Mouse (Mus musculus) adrenal gland, adult 18-20 months (tissue): ENCODE measurements around the gene Selplg. TPM values are rescaled to one million over a fixed set of nuclear protein-coding genes. Genes with fewer than 3 reads are reported as not detected.

ENCODE experiments used
- DNase-seq, 2 experiments: peaks; one replicate each; pipeline ENCODE4 v3.0.0; 2021 to 2022; ENCODE audit warnings: low spot score in 2 of 2
- long read RNA-seq, 2 experiments: library from polyadenylated mRNA; stranded (forward); transcript quantifications; one replicate each; pipeline ENCODE4 v2.0.0; 2021
- total RNA-seq, 2 experiments: library from RNA; stranded (reverse); gene quantifications; 1 replicate in 1 of 2; 2 replicates in 1 of 2; pipeline ENCODE4 v1.2.3; 2021

Gene Selplg
- total RNA-seq: 10 to 100 TPM in 1 of 2 experiments, 1 to 10 TPM in 1; 4.5 to 10.0 TPM
- long read RNA-seq, experiment 1, transcript Selplg-201 (2 exons, 1,855 nt): major isoform, 8 of 10 reads
- long read RNA-seq, experiment 1, partial matches to known transcripts: 0 of 10 reads
- long read RNA-seq, experiment 1, other reads (novel, unspliced or antisense): 2 of 10 reads
- long read RNA-seq, experiment 2, partial matches to known transcripts: 0 of 6 reads
- long read RNA-seq, experiment 2, other reads (novel, unspliced or antisense): 2 of 6 reads

DNA sequence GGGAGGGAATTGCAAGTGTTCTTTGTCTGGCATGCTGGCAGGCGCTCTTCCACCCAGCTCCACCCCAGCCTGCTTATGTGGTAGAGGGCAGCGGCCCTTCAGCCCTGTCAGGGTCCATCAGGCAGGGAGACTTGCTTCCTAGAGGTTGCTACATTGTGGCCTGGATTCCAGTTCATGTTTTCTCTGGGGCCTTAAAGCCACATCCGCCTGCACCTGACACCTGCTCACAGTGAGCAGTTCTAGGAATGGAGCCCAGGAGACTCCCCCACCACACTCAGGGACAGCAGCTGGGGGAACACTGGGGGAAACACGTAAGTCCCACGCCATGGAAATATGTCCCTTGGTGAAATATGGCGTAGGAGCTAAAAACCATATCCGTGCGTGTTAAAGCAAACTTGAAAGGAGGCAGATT lies at the start of gene Selplg:
Gene Selplg (minus strand): TSS at position 155 of the 412 bp plus-strand sequence.
- no peak for DNase-seq

- no peak for DNase-seq
These were observed 48.7 kb upstream of the Selplg start for GRCm38 (mm10) chr5:113881136-113881535.

DNA sequence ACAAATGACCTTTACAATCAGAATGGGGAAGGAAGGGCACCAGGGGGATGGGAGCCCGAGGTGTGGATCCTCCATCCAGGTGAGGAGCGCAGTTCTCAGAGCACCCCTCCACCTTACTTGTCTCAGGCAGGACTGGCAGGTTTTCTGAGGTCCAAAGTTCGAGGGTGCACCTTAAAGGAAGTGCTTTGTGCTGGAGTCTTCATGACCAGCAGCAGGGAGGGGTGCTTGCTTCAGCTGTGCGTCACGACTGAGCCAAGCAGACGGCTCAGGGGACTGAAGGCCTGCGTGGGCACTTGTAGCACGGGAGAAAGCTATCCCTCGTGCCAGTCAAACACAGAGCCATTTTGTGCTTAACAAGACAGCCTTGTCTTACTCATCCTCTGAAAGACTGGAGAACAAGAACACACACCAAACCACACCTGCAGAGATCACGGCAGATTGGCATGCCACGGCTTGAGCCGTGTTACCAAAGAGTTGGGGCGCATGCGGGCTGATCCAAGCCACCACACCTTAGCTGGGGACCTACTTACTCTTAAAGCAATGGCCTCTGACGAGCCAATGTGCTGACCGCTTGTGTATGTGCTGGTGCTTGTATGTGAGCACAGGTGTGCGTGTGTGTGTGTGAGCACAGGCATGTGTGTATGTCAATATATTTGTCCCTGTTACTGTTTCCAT lies 46.6 kb upstream of the Selplg start:
- no peak for DNase-seq

- no peak for DNase-seq
These were observed 45.1 kb upstream of the Selplg start for GRCm38 (mm10) chr5:113877565-113877964.

DNA sequence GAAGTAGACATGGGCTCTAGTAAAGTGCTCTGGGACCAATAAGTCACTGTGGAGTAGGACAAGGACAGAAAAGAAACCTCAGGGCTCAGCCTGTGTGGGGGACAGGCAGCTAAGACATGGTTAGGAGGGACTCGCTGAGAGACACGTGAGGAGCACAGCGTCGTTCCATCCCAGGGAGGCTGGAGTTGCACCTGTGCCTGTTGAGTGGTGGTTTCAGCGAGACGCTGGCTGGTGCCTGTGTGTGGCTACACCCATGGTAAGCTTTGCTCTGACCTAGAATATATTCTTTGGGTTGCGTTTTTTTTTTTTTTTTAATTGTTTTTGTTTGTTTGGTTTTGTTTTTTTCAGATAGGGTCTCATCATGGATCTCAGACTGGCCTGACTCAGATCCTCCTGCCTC lies 43.7 kb upstream of the Selplg start:
- no peak for DNase-seq

GRCm38 (mm10) chr5:113875625-113876024 lies 43.2 kb upstream of the Selplg start:
- no peak for DNase-seq

DNA sequence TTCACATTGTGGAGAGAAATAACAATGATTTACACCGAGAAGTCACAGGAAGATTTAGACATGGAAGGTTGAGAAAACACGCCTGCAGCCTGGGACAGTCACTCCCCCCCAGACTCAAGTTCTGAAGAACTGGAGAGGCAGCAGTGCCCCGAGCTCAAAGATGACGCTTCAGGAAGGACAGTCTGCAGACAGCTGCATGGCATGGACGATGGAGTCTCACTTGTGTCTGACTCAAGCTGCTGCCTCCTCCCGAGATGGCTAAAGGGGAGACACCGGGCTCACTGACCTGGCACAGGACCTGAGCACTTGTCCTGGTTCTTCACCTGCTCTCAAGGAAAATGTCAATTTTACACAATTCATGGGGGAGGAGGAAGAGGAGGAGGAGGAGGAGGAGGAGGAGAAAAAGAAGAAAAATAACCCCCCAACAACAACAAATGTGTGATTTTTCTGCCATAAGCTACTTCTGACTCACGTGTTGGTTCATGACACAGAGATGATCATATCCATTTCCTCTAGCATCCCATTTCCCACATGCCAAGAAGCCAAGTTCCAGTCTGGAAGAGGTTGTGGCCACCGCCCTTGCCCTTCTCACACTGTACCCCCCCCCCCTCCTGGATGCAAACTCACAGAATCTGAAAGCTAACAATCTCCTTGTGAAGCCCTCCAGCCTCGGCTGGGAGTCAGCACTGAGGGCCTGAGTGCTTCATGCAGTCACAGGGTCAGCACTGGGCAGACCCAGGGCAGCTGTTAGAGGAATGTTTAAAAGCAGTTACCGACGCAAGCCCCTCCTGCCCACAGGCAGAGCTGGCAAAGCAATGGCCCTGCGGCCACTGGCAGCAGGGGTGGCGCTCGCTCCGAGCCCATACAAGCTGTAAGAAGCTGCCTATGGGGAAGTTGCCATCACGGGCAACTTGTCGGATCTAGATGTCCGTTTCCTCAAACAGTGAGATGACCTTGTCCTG lies 41.9 kb upstream of the Selplg start:
- no peak for DNase-seq

- peak; percentile 45 to 55 for DNase-seq
These were observed 40.8 kb upstream of the Selplg start for GRCm38 (mm10) chr5:113872936-113873912.

GRCm38 (mm10) chr5:113871903-113872548 lies 39.6 kb upstream of the Selplg start:
- no peak for DNase-seq

DNA sequence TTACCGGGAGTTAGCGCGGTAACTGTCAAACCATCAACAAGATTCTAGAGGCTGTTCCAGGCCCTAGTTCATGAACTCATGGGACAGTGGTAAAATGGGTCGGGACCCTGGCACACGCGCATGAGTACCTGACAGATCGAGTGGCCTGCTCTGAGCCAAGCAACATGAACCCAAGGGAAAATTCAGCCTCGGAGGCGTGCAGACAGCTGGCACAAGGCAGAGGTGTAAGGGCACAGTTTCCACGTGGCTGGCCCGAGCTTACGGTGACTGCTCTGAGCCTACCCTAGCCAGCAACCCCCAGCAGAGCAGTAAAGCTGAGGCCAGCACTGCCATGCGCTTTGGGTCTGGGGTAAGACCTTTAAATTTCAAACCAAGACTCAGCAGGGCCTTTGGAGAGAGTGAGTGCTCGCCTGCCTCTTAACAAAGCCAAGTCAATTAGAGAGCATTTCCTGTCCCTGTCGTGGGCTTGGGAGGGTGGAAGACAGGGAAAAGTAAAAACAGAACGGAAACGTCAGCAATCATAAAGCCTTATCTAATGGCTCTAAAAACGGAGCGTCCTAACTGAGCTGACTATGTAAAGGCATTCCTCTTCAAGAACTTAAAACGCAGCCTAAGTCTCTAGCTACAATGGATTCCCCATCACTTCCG lies 38.1 kb upstream of the Selplg start:
- DNase-seq: no peak

DNA sequence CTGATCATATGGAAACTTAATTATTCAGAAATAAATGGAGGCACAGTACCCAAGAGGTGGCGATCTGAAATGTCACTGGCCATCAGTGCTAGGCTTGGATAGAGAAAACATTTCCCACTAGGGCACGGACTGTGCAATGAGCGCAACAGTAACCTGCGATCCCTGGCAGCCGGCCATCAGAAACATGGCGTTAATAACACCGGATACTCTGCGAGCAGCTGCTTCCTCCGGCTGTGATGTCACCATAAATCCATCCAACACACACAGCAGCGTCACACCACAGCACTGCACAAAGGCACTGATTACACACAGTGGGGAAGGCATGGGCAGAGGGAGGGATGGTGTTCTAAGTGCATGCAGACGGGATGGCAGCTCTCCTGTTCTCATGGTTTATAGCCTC lies 36.7 kb upstream of the Selplg start:
- no peak for DNase-seq

GRCm38 (mm10) chr5:113864992-113865391 lies 32.5 kb upstream of the Selplg start:
- DNase-seq: no peak

DNA sequence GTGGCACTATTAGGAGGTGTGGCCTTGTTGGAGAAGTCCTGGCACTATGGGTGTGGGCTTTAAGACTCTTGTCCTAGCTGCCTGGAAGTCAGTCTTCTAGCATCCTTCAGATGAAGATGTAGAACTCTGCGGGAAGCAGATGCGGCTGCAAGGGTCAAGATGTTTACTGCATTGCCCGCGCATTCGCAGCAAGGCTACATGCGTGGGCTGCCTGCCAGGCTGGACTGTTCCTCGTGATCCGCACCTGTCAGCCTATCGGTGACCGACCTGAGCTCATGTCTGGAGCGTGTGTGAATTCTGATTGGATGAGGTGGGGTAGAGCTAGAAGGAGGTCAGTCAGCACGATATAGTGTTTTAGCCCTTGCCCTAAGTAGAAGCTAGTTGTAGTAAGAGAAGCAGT lies 31.6 kb upstream of the Selplg start:
- DNase-seq: no peak

- no peak for DNase-seq
These were observed 30.0 kb upstream of the Selplg start for GRCm38 (mm10) chr5:113862418-113862817.

DNA sequence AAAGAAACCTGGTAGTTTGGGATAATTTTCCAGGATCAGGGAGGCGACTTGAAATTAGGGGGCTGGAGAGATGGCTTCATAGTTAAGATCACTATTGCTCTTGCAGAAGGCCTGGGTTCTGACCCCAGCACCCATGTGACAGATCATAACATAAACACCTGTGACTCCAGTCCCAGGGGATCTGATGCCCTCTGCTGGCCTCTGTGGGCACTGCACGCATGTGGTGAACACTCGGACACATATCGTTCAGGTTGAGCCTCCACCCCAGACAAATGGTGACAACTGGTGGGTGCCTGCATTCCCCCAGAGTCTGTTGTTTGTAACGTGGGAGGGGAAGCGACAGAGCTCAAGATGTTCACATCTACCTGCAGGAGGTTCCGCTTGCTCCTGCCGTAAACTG lies 28.9 kb upstream of the Selplg start:
- no peak for DNase-seq

- DNase-seq: no peak
These were observed 26.5 kb upstream of the Selplg start for GRCm38 (mm10) chr5:113858971-113859370.

GRCm38 (mm10) chr5:113858550-113858949 lies 26.1 kb upstream of the Selplg start:
- no peak for DNase-seq

- no peak for DNase-seq
These were observed 25.2 kb upstream of the Selplg start for GRCm38 (mm10) chr5:113857631-113858030.

- no peak for DNase-seq
These were observed 24.2 kb upstream of the Selplg start for GRCm38 (mm10) chr5:113856631-113857030.
